Mouse (Mus musculus): Measurements from ENCODE around the gene Rpl15. TPM values are rescaled to one million over a fixed set of nuclear protein-coding genes. Genes with fewer than 3 reads are reported as not detected.
"Not testable (repeated sequence)": the region's sequence is repeated elsewhere in the genome, so short reads cannot be mapped to it uniquely, and the experiment has no call there.

Gene Rpl15
- total and polyA plus RNA-seq, 3 experiments: 1,059 to 2,467 (median 2,059) TPM

DNA sequence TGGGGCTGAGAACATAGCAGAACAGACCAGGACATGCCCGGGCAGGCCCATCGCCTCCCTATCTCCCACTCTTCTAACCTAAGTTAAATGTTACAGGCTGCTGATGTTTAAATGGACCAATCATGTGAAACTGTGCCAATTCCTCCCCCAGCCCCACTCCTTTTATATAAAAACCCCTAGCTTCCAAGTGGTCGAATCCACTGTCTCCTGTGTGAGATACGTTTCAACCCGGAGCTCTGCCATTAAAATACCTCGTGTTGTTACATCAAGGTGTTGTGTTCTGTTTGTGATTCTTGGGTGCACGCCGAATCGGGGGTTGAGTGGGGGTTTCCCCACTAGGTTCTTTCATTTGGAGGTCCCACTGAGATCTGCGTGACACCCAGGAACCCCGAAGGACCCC lies 45.8 kb downstream of the Rpl15 start:
- dilution Hi-C loops (cut with MboI; ENCODE audit: extremely low pct_ligation_motif_present, extremely low pct_unique_long_range_greater_than_20kb, low sequenced_read_pairs); DNase-seq (ENCODE audit: extremely low read depth); H3K79me2 ChIP-seq (replicated peaks; ENCODE audit: control insufficient read depth, extremely low read depth, insufficient read depth, poor library complexity, severe bottlenecking): not testable (repeated sequence)

DNA sequence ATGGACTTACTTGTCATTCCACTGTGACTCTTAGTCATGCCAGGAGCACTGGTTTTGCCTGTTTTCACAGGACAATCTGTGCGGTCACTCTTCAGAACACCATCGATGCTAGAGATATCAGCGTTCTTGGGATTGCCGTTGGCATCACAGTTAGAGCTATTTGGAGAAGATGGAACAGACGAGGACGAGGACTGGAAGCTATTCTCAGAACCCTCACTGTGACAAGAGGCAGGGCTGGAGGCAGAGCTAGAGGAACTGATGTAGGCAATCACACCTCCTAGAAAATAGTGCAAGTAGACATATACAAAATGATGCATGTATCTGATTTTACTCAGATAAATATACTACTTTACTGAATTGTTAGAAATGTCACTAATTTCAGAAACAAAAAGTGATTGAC lies 49.2 kb downstream of the Rpl15 start:
- H3K27me3 ChIP-seq (replicated peaks): no peaks in the 10 kb centered on the region
- no peaks in the 10 kb centered on the region for H3K9me3 ChIP-seq (replicated peaks; ENCODE audit: low read length)
- no peaks in the 10 kb centered on the region for H3K36me3 ChIP-seq (replicated peaks in 1 of 2; ENCODE audit: control insufficient read depth in 1 of 2, insufficient read depth in 1 of 2, low read length in 1 of 2)
- no peak overlapping the region for H3K27ac ChIP-seq (ENCODE audit: insufficient read depth, low read depth)
- H3K4me1 ChIP-seq (ENCODE audit: control insufficient read depth in 1 of 2, insufficient read depth in 2 of 2): peaks cover 0 to 12% of the 10 kb centered on the region in 2 experiments; a peak in 2 of 4 replicates
- in situ Hi-C loops (cut with MboI; ENCODE audit: low pct_ligation_motif_present, low pct_unique_long_range_greater_than_20kb, low sequenced_read_pairs) (no loop called here), dilution Hi-C loops (cut with MboI; ENCODE audit: extremely low pct_ligation_motif_present, extremely low pct_unique_long_range_greater_than_20kb, low sequenced_read_pairs) (no loop called here)
- DNase-seq (ENCODE audit: extremely low read depth): no peak
- H3K4me2 ChIP-seq (ENCODE audit: insufficient read depth, low read depth, poor library complexity, severe bottlenecking): no peak overlapping the region
- no peak overlapping the region for H3K9ac ChIP-seq (ENCODE audit: insufficient read depth, low read depth)
- H3K4me3 ChIP-seq (replicated peaks in 1 of 3; ENCODE audit: low read depth in 2 of 3, low read length in 2 of 3, poor library complexity in 1 of 3): no peak overlapping the region
- TF ChIP-seq POLR2A (IDR thresholded peaks at IDR 0.05; ENCODE audit: low read depth, low read length) (no peak), JUN (IDR thresholded peaks at IDR 0.05; ENCODE audit: insufficient read depth, low read depth, low read length) (no peak), CTCF (conservative IDR thresholded peaks at IDR 0.05 in 1 of 2, IDR thresholded peaks at IDR 0.05 in 1 of 2; ENCODE audit: low read depth in 2 of 2, low read length in 2 of 2) (no peak), RCOR1 (conservative IDR thresholded peaks at IDR 0.05; ENCODE audit: low read depth, low read length) (no peak), EP300 (IDR thresholded peaks at IDR 0.05; ENCODE audit: low read length) (no peak), ZKSCAN1 (IDR thresholded peaks at IDR 0.05; ENCODE audit: borderline replicate concordance, low read depth, low read length) (no peak), ELF1 (IDR thresholded peaks at IDR 0.05; ENCODE audit: low read depth, low read length) (no peak), POLR2AphosphoS2 (IDR thresholded peaks at IDR 0.05; ENCODE audit: low read depth, low read length) (no peak), NELFE (IDR thresholded peaks at IDR 0.05; ENCODE audit: low read depth, low read length) (no peak), MAZ (IDR thresholded peaks at IDR 0.05; ENCODE audit: low read depth, low read length) (no peak), NRF1 (IDR thresholded peaks at IDR 0.05; ENCODE audit: low read depth, low read length) (no peak), TCF12 (IDR thresholded peaks at IDR 0.05; ENCODE audit: low read depth, low read length) (no peak), HCFC1 (IDR thresholded peaks at IDR 0.05; ENCODE audit: low read depth, low read length) (no peak), CHD1 (IDR thresholded peaks at IDR 0.05; ENCODE audit: low read depth, low read length) (no peak), MAX (IDR thresholded peaks at IDR 0.05; ENCODE audit: low read length) (no peak), RAD21 (IDR thresholded peaks at IDR 0.05; ENCODE audit: low read depth, low read length) (no peak), ZNF384 (IDR thresholded peaks at IDR 0.05; ENCODE audit: low read depth, low read length) (no peak), USF1 (IDR thresholded peaks at IDR 0.05; ENCODE audit: low read depth, low read length) (no peak), E2F4 (IDR thresholded peaks at IDR 0.05; ENCODE audit: insufficient replicate concordance, low read depth, low read length) (no peak)
- no peaks in the 10 kb centered on the region for H3K79me2 ChIP-seq (replicated peaks; ENCODE audit: control insufficient read depth, extremely low read depth, insufficient read depth, poor library complexity, severe bottlenecking)

More for the DNA sequence above, 45.8 kb downstream of the Rpl15 start:
- H3K9ac ChIP-seq (ENCODE audit: insufficient read depth, low read depth); H3K36me3 ChIP-seq (replicated peaks in 1 of 2; ENCODE audit: control insufficient read depth in 1 of 2, insufficient read depth in 1 of 2, low read length in 1 of 2); H3K27ac ChIP-seq (ENCODE audit: insufficient read depth, low read depth); H3K4me1 ChIP-seq (ENCODE audit: control insufficient read depth in 1 of 2, insufficient read depth in 2 of 2); H3K4me2 ChIP-seq (ENCODE audit: insufficient read depth, low read depth, poor library complexity, severe bottlenecking); H3K4me3 ChIP-seq (replicated peaks in 1 of 3; ENCODE audit: low read depth in 2 of 3, low read length in 2 of 3, poor library complexity in 1 of 3); H3K27me3 ChIP-seq (replicated peaks); H3K9me3 ChIP-seq (replicated peaks; ENCODE audit: low read length); in situ Hi-C loops (cut with MboI; ENCODE audit: low pct_ligation_motif_present, low pct_unique_long_range_greater_than_20kb, low sequenced_read_pairs): not testable (repeated sequence)

Other genes starting within 250 kb of the Rpl15 start
- 4.5 and 5.1 TPM in 2 replicates for gene Nr1d2, start 32.3 kb downstream of the Rpl15 start, total RNA-seq (2012; rRNA removed)
- 8.4 and 9.3 TPM in 2 replicates for gene Nr1d2, start 32.3 kb downstream of the Rpl15 start, total RNA-seq (2014; rRNA removed)
- gene Nr1d2, start 32.3 kb downstream of the Rpl15 start, polyA plus RNA-seq (2012; ENCODE audit: insufficient read length, low read depth): 5.6 and 6.8 TPM in 2 replicates
- 5.5 and 6.6 TPM in 2 replicates for gene Nkiras1, start 255 bp downstream of the Rpl15 start, total RNA-seq (2012; rRNA removed)
- 9.2 and 10.7 TPM in 2 replicates for gene Nkiras1, start 255 bp downstream of the Rpl15 start, total RNA-seq (2014; rRNA removed)
- gene Nkiras1, start 255 bp downstream of the Rpl15 start, polyA plus RNA-seq (2012; ENCODE audit: insufficient read length, low read depth): 9.8 and 12.5 TPM in 2 replicates
- gene Ube2e1, start 60.5 kb upstream of the Rpl15 start, total RNA-seq (2012; rRNA removed): 28.1 and 32.9 TPM in 2 replicates
- 178 and 183 TPM in 2 replicates for gene Ube2e1, start 60.5 kb upstream of the Rpl15 start, total RNA-seq (2014; rRNA removed)
- 167 and 202 TPM in 2 replicates for gene Ube2e1, start 60.5 kb upstream of the Rpl15 start, polyA plus RNA-seq (2012; ENCODE audit: insufficient read length, low read depth)

Measured in CH12.LX (cell line).